In genomic region chr17:64558994-64559540, GRCm38 (mm10) we compare ENCODE assay signal across 8 mouse cellular contexts. TPM values are rescaled to one million over a fixed set of nuclear protein-coding genes. Genes with fewer than 3 reads are reported as not detected.
DNase-seq lines count a peak whose midpoint lies in the region; ATAC-seq lines count a peak whose summit lies in the region.

No protein-coding gene starts in this region.

- peak overlapping the region; percentile 64 for H3K27ac ChIP-seq in hindbrain, embryonic 10.5 days
- no peak overlapping the region for H3K27ac ChIP-seq in hindbrain, embryonic 14.5 days
- H3K27ac ChIP-seq in hindbrain, embryonic 11.5 days (ENCODE audit: low read depth, low read length), result no peak overlapping the region

- peak; percentile 64 for DNase-seq in hindbrain, embryonic 10.5 days (ENCODE audit: low spot score)
- no peak for DNase-seq in hindbrain, embryonic 14.5 days (ENCODE audit: low spot score)
- peak; percentile 92 for DNase-seq in R1 (ENCODE audit: low read depth, low spot score)
- peak; percentile 58 for DNase-seq in hindbrain, embryonic 11.5 days (ENCODE audit: low spot score)
- peak; percentile 69 for DNase-seq in mesoderm, embryonic 11.5 days (ENCODE audit: low read depth, low spot score)
- DNase-seq in adrenal gland, postnatal 10 days, result no peak
- DNase-seq in layer of hippocampus, postnatal 36 days, result no peak
- no peak for DNase-seq in right cerebral cortex, postnatal 10 days (ENCODE audit: low spot score in 2 of 2)

- no peaks in the 10 kb centered on the region for H3K27me3 ChIP-seq in hindbrain, embryonic 10.5 days (ENCODE audit: insufficient read depth, poor library complexity, severe bottlenecking)
- 0 out of 2 replicates have a peak, but pooled peaks cover 3% of the 10 kb centered on the region for H3K27me3 ChIP-seq in hindbrain, embryonic 14.5 days (ENCODE audit: control insufficient read depth, insufficient read depth, low read length)
- no peaks in the 10 kb centered on the region for H3K27me3 ChIP-seq in hindbrain, embryonic 11.5 days (ENCODE audit: control insufficient read depth, insufficient read depth, low read length)

- H3K36me3 ChIP-seq in hindbrain, embryonic 10.5 days, result no peaks in the 10 kb centered on the region
- no peaks in the 10 kb centered on the region for H3K36me3 ChIP-seq in hindbrain, embryonic 14.5 days (replicated peaks; ENCODE audit: control insufficient read depth, insufficient read depth)
- H3K36me3 ChIP-seq in hindbrain, embryonic 11.5 days (ENCODE audit: control insufficient read depth, insufficient read depth, low read length), result no peaks in the 10 kb centered on the region

- no peak overlapping the region for H3K4me2 ChIP-seq in hindbrain, embryonic 14.5 days (replicated peaks)
- no peak overlapping the region for H3K4me2 ChIP-seq in hindbrain, embryonic 11.5 days (replicated peaks; ENCODE audit: low read depth, low read length)

- H3K9ac ChIP-seq in hindbrain, embryonic 14.5 days, result no peak overlapping the region
- H3K9ac ChIP-seq in hindbrain, embryonic 11.5 days (ENCODE audit: low read depth, low read length), result no peak overlapping the region

- H3K4me3 ChIP-seq in hindbrain, embryonic 10.5 days, result peak overlapping the region; percentile 9; the same call in 1 of the 2 replicates
- H3K4me3 ChIP-seq in hindbrain, embryonic 14.5 days (replicated peaks; ENCODE audit: low read length), result no peak overlapping the region
- no peak overlapping the region for H3K4me3 ChIP-seq in hindbrain, embryonic 11.5 days (ENCODE audit: low read depth, low read length)

- WGBS in hindbrain, embryonic 10.5 days, result 3% methylated on average over 4 of the region's 4 CpGs
- 6% methylated on average over 4 of the region's 4 CpGs for WGBS in hindbrain, embryonic 14.5 days
- WGBS in hindbrain, embryonic 11.5 days, result 2% methylated on average over 4 of the region's 4 CpGs

- H3K9me3 ChIP-seq in hindbrain, embryonic 10.5 days, result no peaks in the 10 kb centered on the region
- H3K9me3 ChIP-seq in hindbrain, embryonic 14.5 days (ENCODE audit: control insufficient read depth, low read length), result no peaks in the 10 kb centered on the region
- no peaks in the 10 kb centered on the region for H3K9me3 ChIP-seq in hindbrain, embryonic 11.5 days (ENCODE audit: control insufficient read depth, low read length)

- peaks cover 27% of the 10 kb centered on the region; the same call in 1 of the 2 replicates for H3K4me1 ChIP-seq in hindbrain, embryonic 10.5 days (replicated peaks)
- peaks cover 5% of the 10 kb centered on the region; the same call in 1 of the 2 replicates for H3K4me1 ChIP-seq in hindbrain, embryonic 14.5 days (replicated peaks; ENCODE audit: control insufficient read depth, insufficient read depth, low read length)
- no peaks in the 10 kb centered on the region for H3K4me1 ChIP-seq in hindbrain, embryonic 11.5 days (replicated peaks; ENCODE audit: control insufficient read depth, insufficient read depth, low read length)

- ATAC-seq in hindbrain, embryonic 14.5 days (ENCODE audit: low FRiP score), result no peak
- ATAC-seq in hindbrain, embryonic 11.5 days (ENCODE audit: low FRiP score), result peak; percentile 57; the same call in 1 of the 2 replicates

RNA-seq across cellular contexts. Expression of gene Man2a1, which starts 41.5 kb away (rescaled TPM):
- 3.2 and 5.0 TPM in 2 replicates for polyA plus RNA-seq in hindbrain, embryonic 10.5 days (2016; fragmentation: Nextera tagmentation; extraction: Ambion mirVana)
- polyA plus RNA-seq in hindbrain, embryonic 14.5 days (2014; fragmentation: Nextera tagmentation; extraction: Ambion mirVana), result 5.3 and 5.5 TPM in 2 replicates
- polyA plus RNA-seq in hindbrain, embryonic 11.5 days (2014; fragmentation: Nextera tagmentation; extraction: Ambion mirVana), result 4.8 and 5.9 TPM in 2 replicates
- 100 to 1,000 TPM in 1 of 2 experiments, 10 to 100 TPM in 1; 87.4 to 125 TPM for total RNA-seq in adrenal gland, postnatal 10 days (2021)
- 10 to 100 TPM; 14.9 to 16.4 TPM for total RNA-seq in layer of hippocampus, postnatal 36 days (2021)

Comparison
In these comparisons a context has a peak if more than half of its experiments do, and no peak if none do; other contexts are left out.
1. DNase-seq: peak in hindbrain, embryonic 10.5 days (single experiment), R1 (single experiment), hindbrain, embryonic 11.5 days (single experiment) and mesoderm, embryonic 11.5 days (single experiment); none in hindbrain, embryonic 14.5 days (single experiment), adrenal gland, postnatal 10 days (single experiment), layer of hippocampus, postnatal 36 days (0 of 2) and right cerebral cortex, postnatal 10 days (0 of 2).